Mouse (Mus musculus) lung, adult 18-20 months (tissue): ENCODE data around the gene Tmem117.

Experiments
- DNase-seq, 2 experiments: peaks; one replicate each; pipeline ENCODE4 v3.0.0; 2022; ENCODE audit warnings: mixed read lengths in 2 of 2

Tmem117 gene

GRCm38 (mm10) chr15:94776119-94777069 is 147.4 kb downstream of the Tmem117 start:
- DNase-seq, result no peak

- DNase-seq, result no peak
Observed at GRCm38 (mm10) chr15:94781556-94781955, 152.5 kb downstream of the Tmem117 start.

GRCm38 (mm10) chr15:94793455-94793854 is 164.4 kb downstream of the Tmem117 start:
- DNase-seq, result no peak

- DNase-seq, result no peak
Observed at GRCm38 (mm10) chr15:94795484-94795883, 166.5 kb downstream of the Tmem117 start.

- DNase-seq, result no peak
Observed at GRCm38 (mm10) chr15:94798236-94798635, 169.2 kb downstream of the Tmem117 start.

GRCm38 (mm10) chr15:94801462-94801861 is 172.4 kb downstream of the Tmem117 start:
- DNase-seq, result no peak

GRCm38 (mm10) chr15:94802820-94803219 is 173.8 kb downstream of the Tmem117 start:
- DNase-seq, result no peak

GRCm38 (mm10) chr15:94803624-94804342 is 174.8 kb downstream of the Tmem117 start:
- DNase-seq, result no peak

- no peak for DNase-seq
Observed at GRCm38 (mm10) chr15:94806005-94806404, 177.0 kb downstream of the Tmem117 start.

GRCm38 (mm10) chr15:94811550-94811949 is 182.5 kb downstream of the Tmem117 start:
- no peak for DNase-seq

- no peak for DNase-seq
Observed at GRCm38 (mm10) chr15:94814213-94815100, 185.4 kb downstream of the Tmem117 start.

GRCm38 (mm10) chr15:94835634-94836033 is 206.6 kb downstream of the Tmem117 start:
- DNase-seq, result no peak

GRCm38 (mm10) chr15:94838646-94839045 is 209.6 kb downstream of the Tmem117 start:
- DNase-seq, result no peak

GRCm38 (mm10) chr15:94847501-94847900 is 218.5 kb downstream of the Tmem117 start:
- DNase-seq, result no peak

GRCm38 (mm10) chr15:94859641-94860040 is 230.6 kb downstream of the Tmem117 start:
- no peak for DNase-seq

GRCm38 (mm10) chr15:94861173-94861572 is 232.1 kb downstream of the Tmem117 start:
- no peak for DNase-seq

- no peak for DNase-seq
Observed at GRCm38 (mm10) chr15:94864134-94864533, 235.1 kb downstream of the Tmem117 start.

GRCm38 (mm10) chr15:94868372-94868771 is 239.3 kb downstream of the Tmem117 start:
- no peak for DNase-seq

- DNase-seq, result no peak
Observed at GRCm38 (mm10) chr15:94885026-94885425, 256.0 kb downstream of the Tmem117 start.

GRCm38 (mm10) chr15:94893201-94893600 is 264.2 kb downstream of the Tmem117 start:
- no peak for DNase-seq

GRCm38 (mm10) chr15:94894086-94894485 is 265.1 kb downstream of the Tmem117 start:
- no peak for DNase-seq

GRCm38 (mm10) chr15:94895681-94896080 is 266.6 kb downstream of the Tmem117 start:
- no peak for DNase-seq

GRCm38 (mm10) chr15:94903188-94903587 is 274.2 kb downstream of the Tmem117 start:
- DNase-seq, result no peak
